18 mouse cellular contexts compared by ENCODE assay signal in the genomic region with DNA sequence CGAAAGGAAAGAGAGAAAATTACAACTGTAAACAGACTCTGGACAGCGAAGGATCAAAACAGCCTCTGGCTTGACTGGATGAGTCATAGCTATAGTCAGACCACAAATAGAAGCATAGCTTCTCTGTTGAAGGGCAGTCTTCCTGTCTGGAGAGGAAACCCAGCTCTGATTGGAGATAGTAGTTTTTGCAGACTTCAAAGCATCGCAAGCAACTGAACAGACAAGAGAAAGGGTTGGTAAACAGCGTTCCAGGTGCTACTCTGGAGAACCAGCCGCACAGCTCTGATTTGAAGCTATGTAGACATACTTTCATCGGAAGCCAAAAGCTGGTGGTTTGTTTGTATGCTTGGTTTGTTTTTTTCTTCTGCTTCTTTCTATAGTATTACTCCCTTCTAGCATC. TPM values are rescaled to one million over a fixed set of nuclear protein-coding genes. Genes with fewer than 3 reads are reported as not detected.
DNase-seq lines count a peak whose midpoint lies in the region; ATAC-seq lines count a peak whose summit lies in the region.
"Had no signal": no experiment of that assay in that cellular context is flagged by ENCODE, and none has a peak within 500 bp of the region (broad histone marks: within the 10 kb centered on the region; RNA-seq: fewer than 3 reads in every experiment).

No protein-coding gene starts in this region.

- peak; percentile 78 for ATAC-seq in common myeloid progenitor, adult 5-6 weeks (replicated peaks; ENCODE audit: low read depth, poor library complexity, severe bottlenecking)
- ATAC-seq: forebrain, embryonic 14.5 days; liver, postnatal 0 days had no signal

- DNase-seq in adrenal gland, adult 2 months: peak; percentile 25
- no peak for DNase-seq in adrenal gland, postnatal 25 days
- peak; percentile 58 for DNase-seq in thymus, postnatal 0 days (ENCODE audit: low spot score)
- DNase-seq in thymus, postnatal 4 days: no peak
- DNase-seq in natural killer cell, adult 2 months (ENCODE audit: low spot score in 2 of 2): peak; percentile 3 to 14
- DNase-seq in lung, postnatal 36 days: no peak
- DNase-seq in layer of hippocampus, postnatal 36 days: no peak
- DNase-seq: adrenal gland, postnatal 10 days; gastrocnemius, postnatal 10 days; kidney, adult 11 months; kidney, postnatal 4 days; liver, postnatal 0 days had no signal

RNA-seq across cellular contexts. Expression of a gene that starts 37.7 kb away (rescaled TPM):
- not detected for total RNA-seq in adrenal gland, adult 2 months (2021)
- not detected in 2 replicates for polyA plus RNA-seq in adrenal gland, adult 2 months (2012; rRNA removed)
- total RNA-seq in adrenal gland, postnatal 25 days (2021): not detected in 2 replicates
- 0.15 and 0.40 TPM in 2 replicates for polyA plus RNA-seq in thymus, postnatal 0 days (2015; fragmentation: Nextera tagmentation; extraction: Ambion mirVana)
- not detected in 2 replicates for total RNA-seq in common myeloid progenitor, adult 5-6 weeks (2017)
- not detected for total RNA-seq in layer of hippocampus, postnatal 36 days (2021)
- total RNA-seq: adrenal gland, postnatal 10 days; gastrocnemius, postnatal 10 days; megakaryocyte-erythroid progenitor cell, adult 5-6 weeks had no signal
- polyA plus RNA-seq: forebrain, embryonic 14.5 days; heart, embryonic 12.5 days; hindbrain, embryonic 12.5 days; limb, embryonic 13.5 days; liver, postnatal 0 days had no signal

Comparison
In these comparisons a context has a peak if more than half of its experiments do, and no peak if none do; other contexts are left out.
1. DNase-seq: peak in adrenal gland, adult 2 months (single experiment), thymus, postnatal 0 days (single experiment) and natural killer cell, adult 2 months (2 of 2); none in adrenal gland, postnatal 25 days (single experiment), thymus, postnatal 4 days (single experiment), lung, postnatal 36 days (single experiment) and layer of hippocampus, postnatal 36 days (0 of 2).